Mouse (Mus musculus) liver, embryonic 14.5 days (tissue): ENCODE measurements at regions not wholly inside any gene's neighbourhood (a gene's known extent, or its start where the extent isn't known, plus 50 kb on each side); places are given as distances from the start of the nearest gene placed in this dataset.
A peak's percentile ranks its signal among the peaks of the same experiment; 100 is the strongest.
"Not testable (repeated sequence)": the region's sequence is repeated elsewhere in the genome, so short reads cannot be mapped to it uniquely, and the experiment has no call there.

Experiments
- ATAC-seq: fragments of 200-750 bp; cut with Nextera tagmentation; 2 replicates; pipeline ENCODE4 v1.8.0; 2017; ENCODE audit warnings: moderate number of reproducible peaks, mild to moderate bottlenecking, moderate library complexity; ENCODE audit not compliant: insufficient read depth
- DNase-seq, 3 experiments: peaks; one replicate each; pipeline ENCODE4 v3.0.0-alpha.2; 2012 to 2013; ENCODE audit warnings: low read depth in 3 of 3, low spot score in 3 of 3
- H3K27ac ChIP-seq: fragments of 300-500 bp; sonication (generic); 2 replicates; pipeline ENCODE4 v1.5.1; 2014; ENCODE audit warnings: moderate library complexity, mild to moderate bottlenecking, control low read depth, inconsistent platforms
- H3K27me3 ChIP-seq: fragments of 300-500 bp; sonication (generic); 2 replicates; pipeline ENCODE4 v1.6.1; 2014; ENCODE audit warnings: mild to moderate bottlenecking, low read length, moderate library complexity; ENCODE audit not compliant: control insufficient read depth, insufficient read depth
- H3K36me3 ChIP-seq: fragments of 300-500 bp; sonication (generic); replicated peaks from 2 replicates; pipeline ENCODE4 v1.6.1; 2014; ENCODE audit warnings: low read depth; ENCODE audit not compliant: control insufficient read depth, insufficient read depth
- H3K4me1 ChIP-seq, 2 experiments: fragments of 200-500 bp in 1 of 2; fragments of 300-500 bp in 1 of 2; sonication (generic) in 1 of 2; replicated peaks; 2 replicates each; pipeline ENCODE4 v1.6.1; 2012 to 2014; ENCODE audit warnings: antibody characterized with exemption in 1 of 2, inconsistent platforms in 1 of 2, low read length in 1 of 2; ENCODE audit not compliant: control insufficient read depth in 2 of 2, insufficient read depth in 2 of 2
- H3K4me2 ChIP-seq: fragments of 300-500 bp; sonication (generic); 2 replicates; pipeline ENCODE4 v1.6.1; 2014; ENCODE audit warnings: low read depth, mild to moderate bottlenecking, control low read depth, moderate library complexity
- H3K4me3 ChIP-seq, 2 experiments: fragments of 200-500 bp in 1 of 2; fragments of 300-500 bp in 1 of 2; sonication (generic) in 1 of 2; 2 replicates each; pipeline ENCODE4 v1.5.1; 2012 to 2014; ENCODE audit warnings: low read depth in 2 of 2, low read length in 2 of 2, mild to moderate bottlenecking in 2 of 2, control low read depth in 1 of 2, inconsistent platforms in 1 of 2, moderate library complexity in 1 of 2; ENCODE audit not compliant: insufficient read depth in 1 of 2
- H3K9ac ChIP-seq: fragments of 300-500 bp; sonication (generic); replicated peaks from 2 replicates; pipeline ENCODE4 v1.6.1; 2014; ENCODE audit warnings: mild to moderate bottlenecking, control low read depth, moderate library complexity
- H3K9me3 ChIP-seq: fragments of 300-500 bp; sonication (generic); 2 replicates; pipeline ENCODE4 v1.6.1; 2016; ENCODE audit warnings: low read length, mixed read lengths; ENCODE audit not compliant: control insufficient read depth
- CTCF ChIP-seq: IDR thresholded peaks from 2 replicates; pipeline ENCODE4 v1.5.1; 2016; ENCODE audit warnings: antibody characterized with exemption, low read depth, control low read depth
- EP300 ChIP-seq: IDR thresholded peaks from 2 replicates; pipeline ENCODE4 v1.6.1; 2016; ENCODE audit warnings: antibody characterized with exemption, low read depth
- WGBS: fragments of 180-500 bp; shearing (Covaris S2); extraction: QIAGEN DNeasy Blood & Tissue Kit; methylation state at CpG from one replicate; pipeline ENCODE4 v1.1.7; 2014; ENCODE audit not compliant: insufficient replicate concordance; 5-methylcytosine and 5-hydroxymethylcytosine counted together

DNA sequence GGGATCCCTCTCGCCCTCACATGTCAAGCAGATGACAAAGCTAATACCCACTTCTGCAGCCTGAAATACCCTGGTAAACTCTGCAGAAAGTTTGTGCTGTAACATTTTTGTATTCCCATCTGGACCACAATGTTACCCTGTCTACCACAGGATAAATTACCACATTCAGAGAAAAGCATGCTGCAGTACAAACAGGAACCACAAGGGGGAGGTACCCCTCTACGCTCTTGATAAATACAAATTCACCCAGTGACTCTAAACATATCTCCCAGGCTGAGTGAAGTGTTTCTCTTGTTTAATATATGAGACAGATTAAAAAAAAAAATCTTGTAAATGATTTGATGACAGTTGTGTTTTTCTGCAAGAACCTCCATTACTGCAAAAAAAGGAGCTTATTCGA is 549.8 kb upstream of the Olfr1507 start:
- H3K4me1 ChIP-seq, ATAC-seq, H3K9ac ChIP-seq, H3K27ac ChIP-seq, H3K4me3 ChIP-seq, H3K36me3 ChIP-seq, H3K27me3 ChIP-seq, H3K4me2 ChIP-seq, H3K9me3 ChIP-seq: not testable (repeated sequence)
- DNase-seq = peak in 1 of 3 experiments; percentile 23
- WGBS = 59% methylated on average over 3 of the region's 3 CpGs
- TF ChIP-seq CTCF = peak; percentile 61

DNA sequence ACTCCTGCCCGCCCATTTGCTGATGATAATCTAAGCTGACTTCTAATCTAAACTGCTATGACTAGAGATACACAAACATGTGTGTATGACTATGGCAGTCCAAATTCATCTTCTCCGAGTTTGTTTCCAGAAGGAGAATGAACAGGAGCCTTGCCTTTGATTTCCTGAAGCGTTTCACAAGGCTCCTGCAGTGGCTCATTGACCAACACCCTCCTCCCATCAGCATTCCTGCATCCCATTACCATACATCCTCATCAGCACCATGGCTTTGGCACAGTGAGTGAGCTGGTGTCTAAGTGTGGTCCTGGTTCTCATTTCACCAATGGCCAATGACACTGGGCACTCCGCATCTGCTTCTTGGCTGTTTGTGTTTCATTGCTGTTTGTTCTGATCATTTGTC is 548.6 kb upstream of the Olfr1507 start:
- not testable (repeated sequence) for H3K4me1 ChIP-seq, H3K36me3 ChIP-seq, DNase-seq, H3K4me2 ChIP-seq, ATAC-seq, H3K9me3 ChIP-seq, H3K9ac ChIP-seq, H3K4me3 ChIP-seq, H3K27ac ChIP-seq, H3K27me3 ChIP-seq
- WGBS = 57% methylated on average over 3 of the region's 4 CpGs

DNA sequence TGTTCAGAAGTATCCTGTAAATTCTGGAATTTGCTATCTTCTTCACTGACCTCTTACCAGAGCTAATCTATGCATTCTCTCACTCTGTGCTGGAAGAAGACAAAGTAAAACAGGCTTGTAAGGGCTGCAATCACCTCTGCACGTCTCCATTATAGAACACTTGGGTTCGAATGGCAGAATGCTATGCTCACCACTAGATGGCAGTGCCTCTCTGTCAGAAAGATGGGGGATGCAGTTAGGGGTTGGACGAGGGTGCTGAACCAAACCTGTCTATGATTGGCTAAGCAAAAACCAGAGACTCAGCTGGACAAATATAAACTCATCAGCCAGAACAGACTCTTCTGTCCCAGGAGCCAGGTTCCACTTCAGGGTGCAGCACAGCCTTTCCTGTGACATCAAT is 546.5 kb upstream of the Olfr1507 start:
- peak; percentile 75 for TF ChIP-seq CTCF
- not testable (repeated sequence) for H3K4me3 ChIP-seq, H3K36me3 ChIP-seq, H3K4me1 ChIP-seq, H3K9ac ChIP-seq, H3K9me3 ChIP-seq, H3K27me3 ChIP-seq, H3K4me2 ChIP-seq, DNase-seq, H3K27ac ChIP-seq
- WGBS = 12% methylated on average over 3 of the region's 3 CpGs
- peak; percentile 62; the same call in 1 of the 2 replicates for ATAC-seq

GRCm38 (mm10) chr14:53039475-53039874 is 543.9 kb upstream of the Olfr1507 start:
- not testable (repeated sequence) for H3K27ac ChIP-seq, H3K4me2 ChIP-seq, DNase-seq, H3K4me1 ChIP-seq, H3K4me3 ChIP-seq, ATAC-seq, H3K9ac ChIP-seq, H3K9me3 ChIP-seq, H3K27me3 ChIP-seq, H3K36me3 ChIP-seq
- 54% methylated on average over 4 of the region's 4 CpGs for WGBS

- H3K4me2 ChIP-seq, H3K27me3 ChIP-seq, H3K4me1 ChIP-seq, H3K36me3 ChIP-seq, H3K27ac ChIP-seq, DNase-seq, H3K4me3 ChIP-seq, H3K9ac ChIP-seq, H3K9me3 ChIP-seq: not testable (repeated sequence)
- ATAC-seq = 0 out of 2 replicates have a peak, but pooled peaks have one; percentile 38
- no CpG with 5 or more reads among the region's 4 CpGs for WGBS
Measured at GRCm38 (mm10) chr14:53034940-53035339, 539.4 kb upstream of the Olfr1507 start.

DNA sequence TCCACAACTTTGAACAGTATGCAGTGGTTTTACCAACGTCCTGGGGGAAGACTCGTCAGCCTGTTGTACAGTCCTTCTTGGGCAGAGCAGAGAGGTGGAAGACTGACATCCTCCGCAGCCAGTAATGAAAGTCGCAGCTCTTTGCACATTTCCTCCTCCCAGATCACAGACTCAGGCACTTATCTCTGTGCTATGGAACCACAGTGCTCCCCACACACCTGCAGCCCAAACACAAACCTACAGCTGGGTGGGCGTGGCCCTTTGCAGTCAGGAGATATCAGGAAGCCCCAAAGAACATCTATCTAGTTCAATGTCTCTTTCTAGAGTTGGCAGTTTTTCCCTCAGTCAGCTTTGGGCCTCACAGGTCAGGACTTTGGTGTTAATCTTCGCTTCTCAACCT is 537.7 kb upstream of the Olfr1507 start:
- 0% methylated on average over 1 of the region's 6 CpGs for WGBS
- 0 out of 2 replicates have a peak, but pooled peaks have one; percentile 20 for TF ChIP-seq EP300

DNA sequence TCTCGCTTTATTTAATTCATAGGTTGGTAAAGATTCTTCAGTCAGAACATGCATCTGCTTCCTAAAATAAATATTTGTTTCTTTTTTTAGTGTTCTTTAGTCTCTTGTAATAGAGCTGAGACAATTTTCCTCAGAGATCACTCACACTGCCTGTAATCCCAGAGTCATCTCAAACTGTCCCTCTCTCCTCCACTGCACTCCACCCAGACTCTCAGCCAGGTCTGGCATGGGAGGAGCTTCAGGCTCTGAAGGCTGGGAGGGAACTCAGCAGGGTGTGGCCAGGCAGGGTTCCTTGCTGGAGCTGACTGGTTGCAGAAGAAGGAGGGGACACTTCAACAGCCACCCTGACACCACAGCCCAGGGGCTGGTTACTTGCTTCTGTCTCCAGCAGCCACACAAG is 536.9 kb upstream of the Olfr1507 start:
- H3K4me2 ChIP-seq, H3K36me3 ChIP-seq, DNase-seq, H3K27me3 ChIP-seq, H3K9me3 ChIP-seq, H3K27ac ChIP-seq, H3K4me1 ChIP-seq, H3K4me3 ChIP-seq, H3K9ac ChIP-seq: not testable (repeated sequence)
- WGBS = no CpG with 5 or more reads among the region's 1 CpGs
- peak; percentile 79 for ATAC-seq

More for the DNA sequence above, 537.7 kb upstream of the Olfr1507 start:
- not testable (repeated sequence) for H3K9ac ChIP-seq, H3K27ac ChIP-seq, H3K36me3 ChIP-seq, H3K4me1 ChIP-seq, H3K27me3 ChIP-seq, H3K9me3 ChIP-seq, H3K4me3 ChIP-seq, DNase-seq, H3K4me2 ChIP-seq
- peak; percentile 82 for ATAC-seq

DNA sequence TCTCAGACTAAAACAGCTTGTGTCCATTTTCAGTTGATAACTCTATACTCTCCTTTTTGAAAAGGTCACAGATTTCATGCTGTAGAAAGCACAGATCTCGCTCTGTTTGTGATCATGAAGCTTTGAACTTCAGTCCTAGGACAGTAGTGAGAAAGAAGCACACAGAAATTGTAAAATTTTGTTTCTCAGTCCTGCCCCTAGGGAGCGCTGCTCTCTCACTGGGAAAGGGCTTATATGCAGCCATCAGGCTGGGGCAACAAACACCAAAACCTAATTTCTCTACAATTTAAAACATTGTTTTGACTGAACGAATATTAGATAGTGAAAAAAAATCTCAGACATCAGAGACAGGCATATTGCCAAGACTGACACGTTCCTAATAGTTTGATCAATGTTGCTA is 534.7 kb upstream of the Olfr1507 start:
- H3K9ac ChIP-seq, H3K27me3 ChIP-seq, H3K4me2 ChIP-seq, H3K36me3 ChIP-seq, H3K9me3 ChIP-seq, H3K27ac ChIP-seq, ATAC-seq, H3K4me1 ChIP-seq, DNase-seq, H3K4me3 ChIP-seq: not testable (repeated sequence)
- WGBS = no CpG with 5 or more reads among the region's 4 CpGs
